Mouse (Mus musculus): ENCODE results near the gene Pdlim7. TPM values are rescaled to one million over a fixed set of nuclear protein-coding genes. Genes with fewer than 3 reads are reported as not detected.
A peak's percentile ranks its signal among the peaks of the same experiment; 100 is the strongest.

Pdlim7 gene
- polyA plus RNA-seq, 1 experiment, result 84.4 TPM

DNA sequence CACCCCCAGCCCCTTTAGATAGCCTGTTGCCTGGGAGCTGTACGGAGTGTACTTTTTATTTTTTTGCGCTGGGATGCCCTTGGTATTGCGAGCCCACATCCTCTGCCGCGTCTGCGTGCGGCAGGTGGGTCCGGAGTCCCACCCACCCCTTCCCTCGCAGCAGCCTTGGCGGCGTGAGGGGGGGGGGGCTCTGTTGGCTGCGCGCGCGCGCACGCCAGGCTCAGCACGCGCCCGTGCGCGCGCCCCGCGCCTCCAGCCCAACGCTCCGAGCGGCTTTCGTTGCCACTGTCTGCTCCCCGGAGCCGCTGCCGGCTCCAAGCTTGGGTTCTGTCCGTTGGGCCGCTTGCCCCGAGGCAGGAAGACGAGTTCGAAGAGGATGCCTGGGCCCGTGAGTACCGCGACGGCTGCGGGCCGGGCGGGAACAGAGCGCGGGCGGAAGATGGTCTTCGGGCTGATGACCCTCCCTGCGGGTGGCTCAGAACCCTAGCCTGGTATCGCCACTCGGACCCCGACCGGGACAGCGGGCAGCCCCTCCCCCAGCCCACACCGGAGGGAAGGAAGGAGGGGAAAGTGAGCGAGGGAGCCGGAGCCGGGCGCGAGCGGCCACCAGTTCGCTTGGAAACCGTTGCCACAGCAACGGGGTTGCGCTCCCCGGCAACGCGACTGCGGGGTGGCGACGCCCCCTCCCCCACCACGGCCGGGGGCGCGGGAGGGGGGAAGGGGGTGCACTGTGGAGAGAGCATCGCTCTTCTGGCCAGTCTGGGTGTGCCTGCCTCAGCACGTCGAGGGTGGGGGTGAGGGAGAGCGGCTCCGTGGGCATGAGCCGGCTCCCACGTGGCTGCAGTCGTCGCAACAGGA, 49.2 kb downstream of the Pdlim7 start, which contains the start of gene Prr7:
Gene Prr7 (plus strand): TSS at position 241 of the 858 bp plus-strand sequence.
- peak within 1 kb of the TSS; percentile 75 for H3K9ac ChIP-seq (ENCODE audit: low read depth, poor library complexity, severe bottlenecking)
- H3K27me3 ChIP-seq (ENCODE audit: control insufficient read depth, insufficient read depth, low read length, poor library complexity, severe bottlenecking), result no peaks in the 10 kb centered on the region
- no peaks in the 10 kb centered on the region for H3K9me3 ChIP-seq (replicated peaks; ENCODE audit: control insufficient read depth, insufficient read depth, low read length, poor library complexity, severe bottlenecking)
- H3K36me3 ChIP-seq (ENCODE audit: control insufficient read depth, insufficient read depth, low read length, poor library complexity, severe bottlenecking), result peaks cover 8% of the 10 kb centered on the region
- H3K4me1 ChIP-seq (ENCODE audit: control insufficient read depth, insufficient read depth, low read length), result no peaks in the 10 kb centered on the region
- peak within 1 kb of the TSS; percentile 72 for H3K4me3 ChIP-seq (ENCODE audit: low read depth, low read length)
- H3K27ac ChIP-seq (ENCODE audit: insufficient read depth, low read length), result no peak within 1 kb of the TSS
- TF ChIP-seq EP300 (IDR thresholded peaks at IDR 0.05; ENCODE audit: insufficient read depth, low read depth, low read length), result no peak
- TF ChIP-seq CTCF (IDR thresholded peaks at IDR 0.05; ENCODE audit: low read depth, low read length), result no peak
- no peak for TF ChIP-seq POLR2A (IDR thresholded peaks at IDR 0.05; ENCODE audit: insufficient read depth, low read length)

DNA sequence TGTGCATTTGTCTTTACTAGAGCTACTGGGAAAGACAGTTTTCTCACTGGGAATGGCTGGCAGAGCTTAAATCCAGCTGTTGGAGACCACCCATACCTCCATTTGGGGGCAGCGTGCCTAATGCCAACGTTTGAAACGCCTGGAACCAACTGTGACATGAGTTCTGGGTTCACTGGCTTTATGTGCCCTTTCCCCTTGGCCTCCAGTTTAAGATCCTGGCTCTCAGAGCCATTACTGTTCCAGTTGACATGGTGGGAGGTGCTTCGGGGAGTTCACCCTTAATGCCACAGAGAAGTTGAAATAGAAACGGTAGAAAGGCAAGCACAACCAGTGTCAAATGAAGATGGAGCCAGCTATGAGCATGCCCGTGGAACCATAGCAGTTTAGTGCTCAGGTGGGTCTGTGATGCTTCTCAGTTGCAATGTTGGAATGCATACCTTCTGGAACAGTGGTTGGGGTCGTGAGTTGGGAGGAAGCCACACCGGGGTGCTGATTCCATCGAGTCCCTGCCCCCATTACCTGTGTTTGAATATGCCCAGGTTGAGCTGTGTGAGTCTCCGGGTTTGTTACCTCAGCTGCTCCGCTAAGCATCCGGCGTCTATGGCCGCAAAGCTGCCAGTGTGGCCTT, 50.0 kb downstream of the Pdlim7 start:
- Histone ChIP-seq H3K36me3 (ENCODE audit: control insufficient read depth, insufficient read depth, low read length, poor library complexity, severe bottlenecking) (peaks cover 15% of the 10 kb centered on the region), H3K9me3 (replicated peaks; ENCODE audit: control insufficient read depth, insufficient read depth, low read length, poor library complexity, severe bottlenecking) (no peaks in the 10 kb centered on the region), H3K9ac (ENCODE audit: low read depth, poor library complexity, severe bottlenecking) (peak overlapping the region; percentile 75), H3K27me3 (ENCODE audit: control insufficient read depth, insufficient read depth, low read length, poor library complexity, severe bottlenecking) (no peaks in the 10 kb centered on the region), H3K4me3 (ENCODE audit: low read depth, low read length) (peak overlapping the region; percentile 72), H3K4me1 (ENCODE audit: control insufficient read depth, insufficient read depth, low read length) (no peaks in the 10 kb centered on the region), H3K27ac (ENCODE audit: insufficient read depth, low read length) (no peak overlapping the region)
- TF ChIP-seq EP300 (IDR thresholded peaks at IDR 0.05; ENCODE audit: insufficient read depth, low read depth, low read length) (no peak), CTCF (IDR thresholded peaks at IDR 0.05; ENCODE audit: low read depth, low read length) (no peak)

DNA sequence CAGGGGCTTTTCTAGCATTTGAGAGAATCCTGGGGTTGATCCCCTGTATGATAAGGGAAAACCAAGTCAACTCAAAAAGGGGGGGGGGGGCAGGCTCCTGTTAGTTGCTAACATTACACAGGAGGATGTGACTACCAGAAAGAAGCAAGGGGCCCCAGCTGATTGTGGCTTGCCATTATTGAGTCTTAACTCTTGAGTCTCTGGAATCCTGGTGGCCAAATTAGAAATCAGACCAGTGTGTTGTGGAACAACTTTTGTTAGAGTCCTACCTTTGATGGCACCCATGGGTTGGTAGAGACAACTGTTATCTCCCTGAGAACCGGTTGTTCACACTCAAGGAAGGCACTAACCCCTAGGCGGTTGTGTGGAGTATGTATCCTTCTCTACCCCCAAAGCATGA, 50.5 kb downstream of the Pdlim7 start:
- no peak overlapping the region for H3K4me3 ChIP-seq (ENCODE audit: low read depth, low read length)
- no peak overlapping the region for H3K27ac ChIP-seq (ENCODE audit: insufficient read depth, low read length)
- H3K27me3 ChIP-seq (ENCODE audit: control insufficient read depth, insufficient read depth, low read length, poor library complexity, severe bottlenecking), result no peaks in the 10 kb centered on the region
- H3K9me3 ChIP-seq (replicated peaks; ENCODE audit: control insufficient read depth, insufficient read depth, low read length, poor library complexity, severe bottlenecking), result no peaks in the 10 kb centered on the region
- TF ChIP-seq EP300 (IDR thresholded peaks at IDR 0.05; ENCODE audit: insufficient read depth, low read depth, low read length) (no peak), POLR2A (IDR thresholded peaks at IDR 0.05; ENCODE audit: insufficient read depth, low read length) (no peak), CTCF (IDR thresholded peaks at IDR 0.05; ENCODE audit: low read depth, low read length) (no peak)
- no peak overlapping the region for H3K9ac ChIP-seq (ENCODE audit: low read depth, poor library complexity, severe bottlenecking)
- H3K36me3 ChIP-seq (ENCODE audit: control insufficient read depth, insufficient read depth, low read length, poor library complexity, severe bottlenecking), result peaks cover 20% of the 10 kb centered on the region
- no peaks in the 10 kb centered on the region for H3K4me1 ChIP-seq (ENCODE audit: control insufficient read depth, insufficient read depth, low read length)

DNA sequence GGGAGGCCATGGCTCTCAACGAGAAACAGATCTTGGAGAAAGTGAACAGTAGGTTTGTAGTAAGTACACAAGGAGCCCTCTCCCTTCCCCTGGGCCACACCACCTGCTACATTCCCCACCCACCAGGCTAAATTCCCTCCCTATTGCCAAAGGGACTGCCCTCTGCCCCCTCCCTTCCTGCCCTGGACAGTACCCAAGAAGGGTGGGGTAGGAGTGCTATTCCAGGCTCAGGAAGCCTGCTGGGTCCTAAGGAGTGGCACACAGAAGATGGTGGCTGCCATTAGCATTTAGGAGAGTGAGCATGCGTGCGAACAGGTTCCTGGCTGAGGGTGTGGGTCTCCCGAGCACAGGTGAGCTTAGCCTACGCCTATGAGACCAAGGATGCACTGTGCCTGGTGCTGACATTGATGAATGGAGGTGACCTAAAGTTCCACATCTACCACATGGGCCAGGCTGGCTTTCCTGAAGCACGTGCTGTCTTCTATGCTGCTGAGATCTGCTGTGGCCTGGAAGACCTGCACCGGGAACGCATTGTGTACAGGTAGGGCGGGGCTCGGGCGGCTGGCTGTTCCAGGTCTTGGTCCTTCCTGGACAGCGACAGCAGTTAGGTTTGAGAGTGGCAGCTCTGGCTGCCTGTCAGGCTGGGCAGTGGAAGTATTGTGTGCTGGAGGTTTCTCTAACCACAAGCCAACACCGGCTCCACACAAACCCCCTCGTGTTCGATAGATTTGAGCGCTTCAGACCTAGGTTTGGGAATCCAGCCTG, 61.5 kb downstream of the Pdlim7 start:
- peak overlapping the region; percentile 8; the same call in 1 of the 2 replicates for H3K27ac ChIP-seq (ENCODE audit: insufficient read depth, low read length)
- no peaks in the 10 kb centered on the region for H3K27me3 ChIP-seq (ENCODE audit: control insufficient read depth, insufficient read depth, low read length, poor library complexity, severe bottlenecking)
- peaks cover 8% of the 10 kb centered on the region for H3K4me1 ChIP-seq (ENCODE audit: control insufficient read depth, insufficient read depth, low read length)
- H3K4me3 ChIP-seq (ENCODE audit: low read depth, low read length), result no peak overlapping the region
- no peak overlapping the region for H3K9ac ChIP-seq (ENCODE audit: low read depth, poor library complexity, severe bottlenecking)
- no peaks in the 10 kb centered on the region for H3K9me3 ChIP-seq (replicated peaks; ENCODE audit: control insufficient read depth, insufficient read depth, low read length, poor library complexity, severe bottlenecking)
- H3K36me3 ChIP-seq (ENCODE audit: control insufficient read depth, insufficient read depth, low read length, poor library complexity, severe bottlenecking), result peaks cover 45% of the 10 kb centered on the region
- TF ChIP-seq CTCF (IDR thresholded peaks at IDR 0.05; ENCODE audit: low read depth, low read length), result no peak
- TF ChIP-seq POLR2A (IDR thresholded peaks at IDR 0.05; ENCODE audit: insufficient read depth, low read length), result no peak
- TF ChIP-seq EP300 (IDR thresholded peaks at IDR 0.05; ENCODE audit: insufficient read depth, low read depth, low read length), result no peak

DNA sequence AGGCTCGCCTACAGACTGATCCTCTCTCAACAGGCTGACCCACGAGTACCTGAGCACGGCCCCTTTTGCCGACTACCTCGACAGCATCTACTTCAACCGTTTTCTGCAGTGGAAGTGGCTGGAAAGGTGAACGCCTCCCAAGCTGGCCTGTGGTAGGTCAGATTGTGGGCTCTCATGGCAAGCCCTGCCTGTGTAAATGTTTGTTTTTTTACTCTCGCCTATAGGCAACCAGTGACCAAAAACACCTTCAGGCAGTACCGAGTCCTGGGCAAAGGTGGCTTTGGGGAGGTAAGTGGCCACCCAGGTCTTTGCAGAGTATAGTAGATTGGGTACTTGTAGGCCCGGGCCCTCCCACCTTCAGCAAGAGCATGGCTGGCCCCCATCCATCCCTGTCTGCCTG, 62.2 kb downstream of the Pdlim7 start:
- no peak overlapping the region for H3K9ac ChIP-seq (ENCODE audit: low read depth, poor library complexity, severe bottlenecking)
- no peak overlapping the region for H3K4me3 ChIP-seq (ENCODE audit: low read depth, low read length)
- H3K4me1 ChIP-seq (ENCODE audit: control insufficient read depth, insufficient read depth, low read length), result peaks cover 12% of the 10 kb centered on the region
- H3K36me3 ChIP-seq (ENCODE audit: control insufficient read depth, insufficient read depth, low read length, poor library complexity, severe bottlenecking), result peaks cover 39% of the 10 kb centered on the region
- no peaks in the 10 kb centered on the region for H3K27me3 ChIP-seq (ENCODE audit: control insufficient read depth, insufficient read depth, low read length, poor library complexity, severe bottlenecking)
- peak overlapping the region; percentile 4; the same call in 1 of the 2 replicates for H3K27ac ChIP-seq (ENCODE audit: insufficient read depth, low read length)
- no peaks in the 10 kb centered on the region for H3K9me3 ChIP-seq (replicated peaks; ENCODE audit: control insufficient read depth, insufficient read depth, low read length, poor library complexity, severe bottlenecking)
- TF ChIP-seq EP300 (IDR thresholded peaks at IDR 0.05; ENCODE audit: insufficient read depth, low read depth, low read length) (no peak), CTCF (IDR thresholded peaks at IDR 0.05; ENCODE audit: low read depth, low read length) (no peak), POLR2A (IDR thresholded peaks at IDR 0.05; ENCODE audit: insufficient read depth, low read length) (no peak)
